ENCODE assay signal across 8 mouse cellular contexts in genomic region chr11:72796773-72797338, GRCm38 (mm10). TPM values are rescaled to one million over a fixed set of nuclear protein-coding genes. Genes with fewer than 3 reads are reported as not detected.
DNase-seq lines count a peak whose midpoint lies in the region; ATAC-seq and TF ChIP-seq lines count a peak whose summit lies in the region.

No protein-coding gene starts in this region.

- H3K9ac ChIP-seq in hindbrain, postnatal 0 days (replicated peaks; ENCODE audit: low read length): peak overlapping the region; percentile 92
- H3K9ac ChIP-seq in neural tube, embryonic 12.5 days: peak overlapping the region; percentile 85

- WGBS in hindbrain, postnatal 0 days: 16% methylated on average over 10 of the region's 10 CpGs
- 24% methylated on average over 10 of the region's 10 CpGs for WGBS in neural tube, embryonic 12.5 days

- no peaks in the 10 kb centered on the region for H3K36me3 ChIP-seq in hindbrain, postnatal 0 days (ENCODE audit: insufficient read depth, low read length)
- H3K36me3 ChIP-seq in neural tube, embryonic 12.5 days: no peaks in the 10 kb centered on the region

- H3K4me2 ChIP-seq in hindbrain, postnatal 0 days (ENCODE audit: low read depth, low read length): peak overlapping the region; percentile 88
- peak overlapping the region; percentile 92 for H3K4me2 ChIP-seq in neural tube, embryonic 12.5 days (replicated peaks)

- H3K27ac ChIP-seq in layer of hippocampus, adult 2 months: peak overlapping the region; percentile 94
- H3K27ac ChIP-seq in hindbrain, postnatal 0 days: 0 out of 2 replicates have a peak overlapping the region, but pooled peaks have one; percentile 96
- no peak overlapping the region for H3K27ac ChIP-seq in neural tube, embryonic 12.5 days

- intact Hi-C loops in gastrocnemius, postnatal 14 days (cut with DNase I; ENCODE audit: low total_unique reads): no loop called here

- peak overlapping the region; percentile 97 for H3K4me3 ChIP-seq in layer of hippocampus, adult 2 months
- H3K4me3 ChIP-seq in hindbrain, postnatal 0 days (ENCODE audit: low read length): peak overlapping the region; percentile 92
- peak overlapping the region; percentile 99 for H3K4me3 ChIP-seq in neural tube, embryonic 12.5 days

- no peaks in the 10 kb centered on the region for H3K27me3 ChIP-seq in hindbrain, postnatal 0 days (ENCODE audit: insufficient read depth, low read length)
- no peaks in the 10 kb centered on the region for H3K27me3 ChIP-seq in neural tube, embryonic 12.5 days (replicated peaks)

- no peak for TF ChIP-seq CTCF in layer of hippocampus, adult 2 months (conservative IDR thresholded peaks at IDR 0.05)
- no peak for TF ChIP-seq CTCF in hindbrain, postnatal 0 days (IDR thresholded peaks at IDR 0.05; ENCODE audit: low read depth)

- H3K9me3 ChIP-seq in hindbrain, postnatal 0 days (ENCODE audit: low read length): no peaks in the 10 kb centered on the region
- no peaks in the 10 kb centered on the region for H3K9me3 ChIP-seq in neural tube, embryonic 12.5 days

- H3K4me1 ChIP-seq in hindbrain, postnatal 0 days (ENCODE audit: insufficient read depth, low read length): no peaks in the 10 kb centered on the region
- H3K4me1 ChIP-seq in neural tube, embryonic 12.5 days: peaks cover 8% of the 10 kb centered on the region

- no peak for ATAC-seq in hindbrain, postnatal 0 days
- ATAC-seq in neural tube, embryonic 12.5 days (ENCODE audit: low FRiP score, low read depth): no peak

- DNase-seq in layer of hippocampus, adult 2 months (ENCODE audit: low spot score in 2 of 2): no peak
- no peak for DNase-seq in layer of hippocampus, adult 9-10 months (ENCODE audit: low spot score)
- DNase-seq in c-Kit-positive CD71-positive TER-119-negative erythroid progenitor cells, embryonic 14.5 days (ENCODE audit: low read depth): peak; percentile 31
- DNase-seq in hindbrain, postnatal 0 days (ENCODE audit: low spot score): no peak
- DNase-seq in left cerebral cortex, adult 9 months (ENCODE audit: low spot score in 2 of 2): no peak
- DNase-seq in right cerebral cortex, postnatal 10 days (ENCODE audit: low spot score in 2 of 2): no peak
- no peak for DNase-seq in gastrocnemius, postnatal 14 days

RNA-seq across cellular contexts. Expression of gene Zzef1, which starts 0.8 kb away (rescaled TPM):
- total RNA-seq in layer of hippocampus, adult 2 months (2021): 10 to 100 TPM; 47.8 to 49.5 TPM
- 37.1 and 43.2 TPM in 2 replicates for total RNA-seq in hindbrain, postnatal 0 days (2014; rRNA removed)
- polyA plus RNA-seq in hindbrain, postnatal 0 days (2015; fragmentation: Nextera tagmentation; extraction: Ambion mirVana): 9.4 and 10.5 TPM in 2 replicates
- polyA plus RNA-seq in neural tube, embryonic 12.5 days (2016; fragmentation: Nextera tagmentation; extraction: Ambion mirVana): 12.7 and 13.0 TPM in 2 replicates
- 10 to 100 TPM; 13.2 to 14.2 TPM for total RNA-seq in gastrocnemius, postnatal 14 days (2021)

RNA-seq across cellular contexts. Expression of gene Cyb5d2, which starts 0.9 kb away (rescaled TPM):
- 10 to 100 TPM; 17.9 to 19.9 TPM for total RNA-seq in layer of hippocampus, adult 2 months (2021)
- 10.9 and 11.8 TPM in 2 replicates for total RNA-seq in hindbrain, postnatal 0 days (2014; rRNA removed)
- polyA plus RNA-seq in hindbrain, postnatal 0 days (2015; fragmentation: Nextera tagmentation; extraction: Ambion mirVana): 8.6 and 8.7 TPM in 2 replicates
- polyA plus RNA-seq in neural tube, embryonic 12.5 days (2016; fragmentation: Nextera tagmentation; extraction: Ambion mirVana): 5.5 and 6.2 TPM in 2 replicates
- total RNA-seq in gastrocnemius, postnatal 14 days (2021): 1 to 10 TPM; 8.6 to 9.0 TPM
